Mouse (Mus musculus): Measurements from ENCODE around the gene Tpcn2. TPM values are rescaled to one million over a fixed set of nuclear protein-coding genes. Genes with fewer than 3 reads are reported as not detected.

The Tpcn2 gene
- polyA plus RNA-seq, 1 experiment from 2014 or later: 2.1 TPM

DNA sequence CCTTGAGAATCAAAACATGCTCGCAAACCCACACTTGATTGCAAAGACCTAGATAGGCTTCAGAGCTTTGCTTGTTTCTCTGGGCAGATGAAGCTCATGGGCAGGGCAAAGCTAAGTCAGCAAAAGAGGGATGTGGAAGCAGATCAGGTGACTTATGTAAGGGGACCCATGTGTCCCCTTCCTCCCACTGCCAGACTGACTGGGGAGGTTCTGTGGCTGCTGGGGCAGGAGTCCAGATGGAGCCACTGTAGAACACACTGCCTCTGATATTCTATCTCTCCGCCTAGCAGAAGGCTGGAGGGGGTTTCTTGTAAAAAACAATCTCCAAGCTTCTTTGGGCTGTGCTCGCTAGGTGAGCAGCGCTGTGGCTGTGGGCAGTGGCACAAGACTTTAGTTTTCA lies 128.1 kb downstream of the Tpcn2 start:
- H3K9me3 ChIP-seq (replicated peaks; ENCODE audit: control insufficient read depth, low read length): no peaks in the 10 kb centered on the region
- H3K4me2 ChIP-seq: no peak overlapping the region
- H3K4me3 ChIP-seq (ENCODE audit: low read depth, low read length): no peak overlapping the region
- no peaks in the 10 kb centered on the region for H3K36me3 ChIP-seq (ENCODE audit: control insufficient read depth, insufficient read depth, low read length)
- no peak overlapping the region for H3K27ac ChIP-seq (ENCODE audit: low read depth, low read length)
- ATAC-seq (replicated peaks; ENCODE audit: insufficient number of reproducible peaks, low FRiP score, low TSS enrichment): no peak
- no peak overlapping the region for H3K9ac ChIP-seq (ENCODE audit: low read depth, low read length)
- 71% methylated on average over 4 of the region's 4 CpGs for WGBS (ENCODE audit: insufficient replicate concordance)
- H3K4me1 ChIP-seq (ENCODE audit: control insufficient read depth, insufficient read depth, low read length): peaks cover 12% of the 10 kb centered on the region
- H3K27me3 ChIP-seq (ENCODE audit: control insufficient read depth, insufficient read depth, low read length): no peaks in the 10 kb centered on the region

- Histone ChIP-seq H3K4me3 (ENCODE audit: low read depth, low read length) (no peak overlapping the region), H3K9ac (ENCODE audit: low read depth, low read length) (no peak overlapping the region), H3K9me3 (replicated peaks; ENCODE audit: control insufficient read depth, low read length) (no peaks in the 10 kb centered on the region), H3K27ac (ENCODE audit: low read depth, low read length) (no peak overlapping the region), H3K36me3 (ENCODE audit: control insufficient read depth, insufficient read depth, low read length) (no peaks in the 10 kb centered on the region), H3K4me2 (no peak overlapping the region), H3K4me1 (ENCODE audit: control insufficient read depth, insufficient read depth, low read length) (no peaks in the 10 kb centered on the region), H3K27me3 (ENCODE audit: control insufficient read depth, insufficient read depth, low read length) (no peaks in the 10 kb centered on the region)
- 61% methylated on average over 1 of the region's 1 CpGs for WGBS (ENCODE audit: insufficient replicate concordance)
- no peak for ATAC-seq (replicated peaks; ENCODE audit: insufficient number of reproducible peaks, low FRiP score, low TSS enrichment)
These were observed 129.7 kb downstream of the Tpcn2 start for GRCm38 (mm10) chr7:145154066-145154465.

DNA sequence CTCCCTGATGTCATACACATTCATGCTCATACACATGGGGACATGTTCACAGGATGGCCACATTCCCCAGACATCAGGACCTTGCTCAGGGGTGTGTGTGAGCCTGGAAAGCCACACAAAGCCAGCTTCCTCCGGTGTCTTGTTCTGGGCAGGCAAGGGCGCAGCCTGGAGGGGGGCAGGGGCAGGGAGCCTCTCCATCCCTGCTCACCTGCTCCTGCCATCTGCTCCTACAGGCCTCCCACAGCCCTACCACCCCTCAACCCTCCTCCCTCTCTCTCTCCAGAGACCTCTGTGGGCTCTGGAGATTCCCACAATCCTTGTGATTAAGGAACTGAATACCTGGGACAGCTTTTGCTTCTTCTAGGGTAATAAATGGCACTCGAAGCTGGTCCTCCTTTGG lies 132.0 kb downstream of the Tpcn2 start:
- ATAC-seq (replicated peaks; ENCODE audit: insufficient number of reproducible peaks, low FRiP score, low TSS enrichment): no peak
- WGBS (ENCODE audit: insufficient replicate concordance): 75% methylated on average over 3 of the region's 3 CpGs
- Histone ChIP-seq H3K4me2 (no peak overlapping the region), H3K4me1 (ENCODE audit: control insufficient read depth, insufficient read depth, low read length) (no peaks in the 10 kb centered on the region), H3K36me3 (ENCODE audit: control insufficient read depth, insufficient read depth, low read length) (no peaks in the 10 kb centered on the region), H3K9ac (ENCODE audit: low read depth, low read length) (no peak overlapping the region), H3K27ac (ENCODE audit: low read depth, low read length) (no peak overlapping the region), H3K9me3 (replicated peaks; ENCODE audit: control insufficient read depth, low read length) (no peaks in the 10 kb centered on the region), H3K27me3 (ENCODE audit: control insufficient read depth, insufficient read depth, low read length) (no peaks in the 10 kb centered on the region), H3K4me3 (ENCODE audit: low read depth, low read length) (no peak overlapping the region)

GRCm38 (mm10) chr7:145148902-145149301 lies 134.9 kb downstream of the Tpcn2 start:
- Histone ChIP-seq H3K9me3 (replicated peaks; ENCODE audit: control insufficient read depth, low read length) (no peaks in the 10 kb centered on the region), H3K36me3 (ENCODE audit: control insufficient read depth, insufficient read depth, low read length) (no peaks in the 10 kb centered on the region), H3K4me2 (no peak overlapping the region), H3K4me3 (ENCODE audit: low read depth, low read length) (no peak overlapping the region), H3K9ac (ENCODE audit: low read depth, low read length) (no peak overlapping the region), H3K27ac (ENCODE audit: low read depth, low read length) (no peak overlapping the region), H3K4me1 (ENCODE audit: control insufficient read depth, insufficient read depth, low read length) (no peaks in the 10 kb centered on the region), H3K27me3 (ENCODE audit: control insufficient read depth, insufficient read depth, low read length) (no peaks in the 10 kb centered on the region)
- no peak for ATAC-seq (replicated peaks; ENCODE audit: insufficient number of reproducible peaks, low FRiP score, low TSS enrichment)
- WGBS (ENCODE audit: insufficient replicate concordance): 77% methylated on average over 4 of the region's 4 CpGs

GRCm38 (mm10) chr7:145147973-145148698 lies 135.7 kb downstream of the Tpcn2 start:
- 77% methylated on average over 5 of the region's 5 CpGs for WGBS (ENCODE audit: insufficient replicate concordance)
- no peaks in the 10 kb centered on the region for H3K27me3 ChIP-seq (ENCODE audit: control insufficient read depth, insufficient read depth, low read length)
- no peaks in the 10 kb centered on the region for H3K36me3 ChIP-seq (ENCODE audit: control insufficient read depth, insufficient read depth, low read length)

DNA sequence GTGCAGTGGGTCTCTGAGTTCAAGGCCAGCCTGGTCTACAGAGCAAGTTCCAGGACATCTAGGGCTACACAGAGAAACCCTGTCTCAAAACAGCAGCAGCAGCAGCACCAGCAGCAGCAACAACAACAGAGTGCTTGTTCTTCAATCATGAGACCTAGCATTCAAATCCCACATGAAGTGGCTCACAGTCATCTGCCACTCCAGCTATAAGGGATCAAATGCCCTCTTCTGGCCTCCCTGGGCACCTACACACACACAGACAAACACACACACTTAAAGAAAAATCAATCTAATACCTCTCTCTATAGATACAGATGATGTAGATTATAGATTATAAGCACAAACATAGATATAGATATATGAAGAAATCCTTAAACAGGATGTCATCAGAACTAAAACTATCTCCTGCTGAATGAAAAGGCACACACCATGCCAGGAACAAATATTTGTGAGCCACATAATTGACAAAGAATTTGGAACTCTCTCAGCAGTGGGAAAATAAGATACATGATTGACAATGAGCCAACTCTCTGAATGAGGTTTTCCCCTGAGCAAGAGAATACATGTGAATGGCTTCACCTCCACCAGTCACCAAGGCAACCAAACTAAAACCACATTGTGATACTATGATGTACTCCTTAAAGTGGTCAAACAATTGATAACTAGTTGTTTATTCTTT lies 137.4 kb downstream of the Tpcn2 start:
- H3K9me3 ChIP-seq (replicated peaks; ENCODE audit: control insufficient read depth, low read length): no peaks in the 10 kb centered on the region
- H3K9ac ChIP-seq (ENCODE audit: low read depth, low read length): no peak overlapping the region
- H3K36me3 ChIP-seq (ENCODE audit: control insufficient read depth, insufficient read depth, low read length): no peaks in the 10 kb centered on the region
- peaks cover 3% of the 10 kb centered on the region; the same call in 1 of the 2 replicates for H3K4me1 ChIP-seq (ENCODE audit: control insufficient read depth, insufficient read depth, low read length)
- no peak overlapping the region for H3K27ac ChIP-seq (ENCODE audit: low read depth, low read length)
- H3K27me3 ChIP-seq (ENCODE audit: control insufficient read depth, insufficient read depth, low read length): no peaks in the 10 kb centered on the region
- H3K4me3 ChIP-seq (ENCODE audit: low read depth, low read length): no peak overlapping the region
- no peak overlapping the region for H3K4me2 ChIP-seq
- no peak for ATAC-seq (replicated peaks; ENCODE audit: insufficient number of reproducible peaks, low FRiP score, low TSS enrichment)

More at GRCm38 (mm10) chr7:145147973-145148698, 135.7 kb downstream of the Tpcn2 start:
- H3K4me2 ChIP-seq: no peak overlapping the region
- no peak for ATAC-seq (replicated peaks; ENCODE audit: insufficient number of reproducible peaks, low FRiP score, low TSS enrichment)
- H3K9ac ChIP-seq (ENCODE audit: low read depth, low read length): no peak overlapping the region
- H3K4me1 ChIP-seq (ENCODE audit: control insufficient read depth, insufficient read depth, low read length): peaks cover 3% of the 10 kb centered on the region; the same call in 1 of the 2 replicates
- H3K27ac ChIP-seq (ENCODE audit: low read depth, low read length): no peak overlapping the region
- H3K9me3 ChIP-seq (replicated peaks; ENCODE audit: control insufficient read depth, low read length): no peaks in the 10 kb centered on the region
- no peak overlapping the region for H3K4me3 ChIP-seq (ENCODE audit: low read depth, low read length)

DNA sequence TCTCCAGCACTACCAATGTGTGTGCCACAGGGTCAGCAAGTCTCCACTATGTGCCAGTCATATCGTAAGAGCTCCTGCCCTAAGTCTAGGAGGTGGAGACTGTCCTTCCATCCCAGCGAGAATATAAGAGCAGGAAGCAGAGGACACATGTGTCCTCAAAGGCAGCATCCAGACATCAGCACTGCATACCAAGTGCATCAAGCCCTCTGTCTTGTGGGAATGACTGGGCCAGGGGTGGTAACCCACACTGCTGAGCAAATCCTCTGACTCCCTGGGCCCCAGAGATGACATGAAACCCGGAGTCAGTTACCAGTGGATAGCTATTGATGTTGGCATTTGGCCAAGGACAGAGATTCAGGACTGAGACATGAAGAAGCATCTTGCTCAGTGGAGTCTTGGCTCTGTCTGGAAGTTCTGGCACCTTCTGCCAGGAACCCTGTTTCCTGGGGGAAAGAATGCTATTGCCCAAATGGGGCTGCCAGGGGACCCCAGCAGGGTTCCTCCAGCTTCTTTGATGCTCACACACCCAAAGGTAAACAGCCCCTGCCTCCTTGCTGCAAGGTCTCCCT lies 140.2 kb downstream of the Tpcn2 start:
- WGBS (ENCODE audit: insufficient replicate concordance): 42% methylated on average over 3 of the region's 3 CpGs
- H3K36me3 ChIP-seq (ENCODE audit: control insufficient read depth, insufficient read depth, low read length): no peaks in the 10 kb centered on the region
- ATAC-seq (replicated peaks; ENCODE audit: insufficient number of reproducible peaks, low FRiP score, low TSS enrichment): no peak
- H3K4me2 ChIP-seq: no peak overlapping the region
- no peak overlapping the region for H3K9ac ChIP-seq (ENCODE audit: low read depth, low read length)
- H3K9me3 ChIP-seq (replicated peaks; ENCODE audit: control insufficient read depth, low read length): no peaks in the 10 kb centered on the region
- H3K27me3 ChIP-seq (ENCODE audit: control insufficient read depth, insufficient read depth, low read length): no peaks in the 10 kb centered on the region
- peaks cover 3% of the 10 kb centered on the region; the same call in 1 of the 2 replicates for H3K4me1 ChIP-seq (ENCODE audit: control insufficient read depth, insufficient read depth, low read length)
- no peak overlapping the region for H3K4me3 ChIP-seq (ENCODE audit: low read depth, low read length)
- H3K27ac ChIP-seq (ENCODE audit: low read depth, low read length): no peak overlapping the region

DNA sequence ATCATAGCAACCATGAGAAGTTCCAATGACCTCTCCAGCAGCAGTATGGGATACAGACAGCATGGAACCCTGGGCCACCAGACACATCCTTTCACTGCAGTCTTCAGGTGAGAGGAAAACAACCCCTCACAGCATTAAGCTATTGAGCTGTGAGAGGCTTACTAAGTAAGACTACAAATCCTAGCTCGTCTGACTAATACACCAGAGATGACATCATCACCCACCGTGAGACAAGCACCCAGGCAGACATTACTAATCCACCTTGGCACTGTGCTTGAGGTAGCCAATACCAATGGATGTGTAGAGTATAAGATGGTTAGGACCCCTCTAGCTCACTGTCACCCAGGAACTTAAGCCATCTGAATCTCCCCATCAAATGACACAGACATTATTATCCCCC lies 143.2 kb downstream of the Tpcn2 start:
- H3K27me3 ChIP-seq (ENCODE audit: control insufficient read depth, insufficient read depth, low read length): no peaks in the 10 kb centered on the region
- WGBS (ENCODE audit: insufficient replicate concordance): 62% methylated on average over 2 of the region's 2 CpGs
- H3K4me1 ChIP-seq (ENCODE audit: control insufficient read depth, insufficient read depth, low read length): peaks cover 3% of the 10 kb centered on the region; the same call in 1 of the 2 replicates
- H3K9me3 ChIP-seq (replicated peaks; ENCODE audit: control insufficient read depth, low read length): no peaks in the 10 kb centered on the region
- H3K4me3 ChIP-seq (ENCODE audit: low read depth, low read length): no peak overlapping the region
- no peaks in the 10 kb centered on the region for H3K36me3 ChIP-seq (ENCODE audit: control insufficient read depth, insufficient read depth, low read length)
- H3K4me2 ChIP-seq: no peak overlapping the region
- no peak for ATAC-seq (replicated peaks; ENCODE audit: insufficient number of reproducible peaks, low FRiP score, low TSS enrichment)
- H3K9ac ChIP-seq (ENCODE audit: low read depth, low read length): no peak overlapping the region
- no peak overlapping the region for H3K27ac ChIP-seq (ENCODE audit: low read depth, low read length)
